Mouse (Mus musculus) kidney, adult 2 months (tissue): ENCODE data around the gene Pkhd1. TPM values are rescaled to one million over a fixed set of nuclear protein-coding genes. Genes with fewer than 3 reads are reported as not detected.

Source experiments
- DNase-seq: peaks from one replicate; pipeline ENCODE4 v3.0.0; 2021
- H3K27ac ChIP-seq: fragments of 200-500 bp; 2 replicates; pipeline ENCODE4 v1.5.1; 2012; ENCODE audit warnings: low read depth, low read length, control low read depth, inconsistent platforms; ENCODE audit not compliant: insufficient read depth
- H3K27me3 ChIP-seq: fragments of 200-500 bp; replicated peaks from 2 replicates; pipeline ENCODE4 v1.6.1; 2012; ENCODE audit warnings: mild to moderate bottlenecking, moderate library complexity, low read length, inconsistent platforms; ENCODE audit not compliant: control insufficient read depth, insufficient read depth
- H3K36me3 ChIP-seq: fragments of 200-500 bp; 2 replicates; pipeline ENCODE4 v1.6.1; 2012; ENCODE audit warnings: mild to moderate bottlenecking, moderate library complexity, low read length, inconsistent platforms; ENCODE audit not compliant: control insufficient read depth, insufficient read depth
- H3K4me1 ChIP-seq: fragments of 200-500 bp; 2 replicates; pipeline ENCODE4 v1.6.1; 2011; ENCODE audit warnings: low read length; ENCODE audit not compliant: control insufficient read depth, insufficient read depth
- H3K4me3 ChIP-seq: fragments of 200-500 bp; 2 replicates; pipeline ENCODE4 v1.5.1; 2011; ENCODE audit warnings: mild to moderate bottlenecking, low read depth, low read length, control low read depth; ENCODE audit not compliant: insufficient read depth
- CTCF ChIP-seq: fragments of 200-500 bp; conservative IDR thresholded peaks from 2 replicates; pipeline ENCODE4 v1.5.1; 2011; ENCODE audit warnings: low read depth, mild to moderate bottlenecking, control low read depth, low read length, moderate library complexity, mixed read lengths; ENCODE audit not compliant: insufficient read depth, insufficient read length
- POLR2A ChIP-seq: fragments of 200-500 bp; IDR thresholded peaks from one replicate; pipeline ENCODE4 v1.6.1; 2011; ENCODE audit warnings: low read depth, low read length, control low read depth
- WGBS: fragments of 180-500 bp; shearing (Covaris S2); methylation state at CpG from one replicate; pipeline ENCODE4 v1.1.7; 2018; 5-methylcytosine and 5-hydroxymethylcytosine counted together
- polyA plus RNA-seq: library from polyadenylated mRNA; depleted of rRNA; stranded (reverse); fragments of >200 nt; gene quantifications from 2 replicates; pipeline ENCODE4 v1.2.3, GENCODE M21; 2012

The Pkhd1 gene
- polyA plus RNA-seq, 1 experiment: 17.3 TPM

GRCm38 (mm10) chr1:20302943-20303578 lies 314.8 kb downstream of the Pkhd1 start:
- Histone ChIP-seq H3K27ac (no peak overlapping the region), H3K4me1 (no peaks in the 10 kb centered on the region), H3K27me3 (no peaks in the 10 kb centered on the region), H3K36me3 (no peaks in the 10 kb centered on the region; the same call in 1 of the 2 replicates), H3K4me3 (no peak overlapping the region)
- no peak for DNase-seq
- TF ChIP-seq POLR2A: no peak
- 80% methylated on average over 6 of the region's 6 CpGs for WGBS

- Histone ChIP-seq H3K27ac (no peak overlapping the region), H3K4me1 (no peaks in the 10 kb centered on the region), H3K36me3 (no peaks in the 10 kb centered on the region; the same call in 1 of the 2 replicates), H3K27me3 (no peaks in the 10 kb centered on the region), H3K4me3 (no peak overlapping the region)
- WGBS: 85% methylated on average over 8 of the region's 8 CpGs
- DNase-seq: no peak
- TF ChIP-seq POLR2A: no peak
- no peak for TF ChIP-seq CTCF
Observed at GRCm38 (mm10) chr1:20302187-20302942, 315.5 kb downstream of the Pkhd1 start.

GRCm38 (mm10) chr1:20301631-20302030 lies 316.2 kb downstream of the Pkhd1 start:
- 85% methylated on average over 3 of the region's 3 CpGs for WGBS
- no peak for TF ChIP-seq CTCF
- no peak for TF ChIP-seq POLR2A
- Histone ChIP-seq H3K4me1 (no peaks in the 10 kb centered on the region), H3K4me3 (no peak overlapping the region), H3K36me3 (no peaks in the 10 kb centered on the region; the same call in 1 of the 2 replicates), H3K27ac (no peak overlapping the region), H3K27me3 (no peaks in the 10 kb centered on the region)
- DNase-seq: no peak

GRCm38 (mm10) chr1:20288696-20289095 lies 329.2 kb downstream of the Pkhd1 start:
- TF ChIP-seq POLR2A (no peak), CTCF (no peak)
- WGBS: 60% methylated on average over 1 of the region's 1 CpGs
- Histone ChIP-seq H3K36me3 (peaks cover 9% of the 10 kb centered on the region; the same call in 1 of the 2 replicates), H3K27me3 (no peaks in the 10 kb centered on the region), H3K4me1 (no peaks in the 10 kb centered on the region), H3K4me3 (no peak overlapping the region), H3K27ac (no peak overlapping the region)
- no peak for DNase-seq

DNA sequence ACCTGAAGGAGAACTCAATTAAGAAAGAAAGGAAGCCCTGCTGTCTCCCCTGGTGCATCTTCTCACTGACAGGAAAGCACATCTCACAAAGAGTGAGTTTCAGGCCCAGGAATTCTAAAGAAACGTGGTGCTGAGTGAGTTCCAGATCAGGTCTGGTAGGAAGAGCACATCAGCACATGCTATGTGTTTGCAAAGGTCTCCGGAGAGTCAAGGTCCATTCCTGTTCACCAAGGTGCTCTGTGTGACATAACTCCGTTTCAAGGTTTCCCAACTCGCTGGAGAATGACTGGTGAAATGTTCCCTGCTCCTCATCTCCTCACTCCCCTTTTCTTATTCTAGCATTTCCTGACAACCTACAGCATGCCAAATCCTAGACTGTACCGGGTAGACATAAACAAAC lies 357.5 kb downstream of the Pkhd1 start:
- WGBS: 59% methylated on average over 5 of the region's 5 CpGs
- TF ChIP-seq CTCF: no peak
- TF ChIP-seq POLR2A: no peak
- Histone ChIP-seq H3K4me3 (no peak overlapping the region), H3K27ac (no peak overlapping the region), H3K27me3 (no peaks in the 10 kb centered on the region), H3K36me3 (no peaks in the 10 kb centered on the region; the same call in none of the 2 replicates), H3K4me1 (no peaks in the 10 kb centered on the region)
- no peak for DNase-seq

DNA sequence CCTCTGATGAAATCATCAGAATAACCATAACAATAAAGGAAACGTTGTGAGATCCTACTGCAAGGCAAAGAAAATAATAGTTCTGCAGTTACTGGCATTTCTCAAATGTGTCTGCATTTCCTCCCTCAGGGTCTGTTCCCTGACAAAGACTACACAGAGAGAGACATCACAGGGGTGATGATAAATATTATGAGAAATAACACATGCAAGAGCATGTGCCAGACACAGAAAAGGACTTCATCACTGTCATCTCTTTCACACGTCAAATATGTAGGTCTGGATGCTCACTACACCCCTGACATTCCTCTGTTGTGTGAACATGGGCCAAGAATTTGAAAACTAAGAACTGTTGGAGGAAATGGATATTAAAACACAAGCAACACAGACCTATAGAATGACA lies 369.7 kb downstream of the Pkhd1 start:
- Histone ChIP-seq H3K4me1 (no peaks in the 10 kb centered on the region), H3K27ac (no peak overlapping the region), H3K36me3 (peaks cover 1% of the 10 kb centered on the region; the same call in 1 of the 2 replicates), H3K4me3 (no peak overlapping the region), H3K27me3 (no peaks in the 10 kb centered on the region)
- TF ChIP-seq POLR2A (no peak), CTCF (no peak)
- no peak for DNase-seq
- 50% methylated on average over 2 of the region's 2 CpGs for WGBS

DNA sequence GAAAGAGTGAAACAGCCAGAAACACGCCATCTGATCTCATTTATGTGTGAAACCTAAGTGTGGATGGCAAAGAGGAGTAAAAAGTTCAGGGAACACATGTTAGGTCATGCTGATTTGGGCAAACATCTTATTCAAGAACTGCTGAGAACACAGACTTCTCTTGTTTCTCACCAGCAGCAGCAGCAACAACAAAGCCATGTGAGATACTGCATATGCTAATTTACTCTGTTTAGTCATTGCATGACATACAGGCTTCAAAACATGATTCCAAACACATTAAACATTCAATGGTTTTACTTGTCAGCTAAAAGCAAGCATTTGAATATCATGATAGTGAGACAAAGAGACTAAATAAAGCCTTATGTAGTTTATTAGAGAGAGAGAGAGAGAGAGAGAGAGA lies 401.2 kb downstream of the Pkhd1 start:
- H3K27me3 ChIP-seq: no peaks in the 10 kb centered on the region
- H3K4me1 ChIP-seq: no peaks in the 10 kb centered on the region
- H3K36me3 ChIP-seq: no peaks in the 10 kb centered on the region; the same call in 1 of the 2 replicates
- 81% methylated on average over 1 of the region's 1 CpGs for WGBS
- no peak for DNase-seq
- no peak overlapping the region for H3K27ac ChIP-seq
- no peak overlapping the region for H3K4me3 ChIP-seq
- no peak for TF ChIP-seq CTCF
- no peak for TF ChIP-seq POLR2A
